Mouse (Mus musculus) cerebellum, adult 11-12 months (tissue): Measurements from ENCODE around the gene Adra2c.

Experiments used
- DNase-seq: peaks from one replicate; pipeline ENCODE4 v3.0.0; 2022

Adra2c gene

DNA sequence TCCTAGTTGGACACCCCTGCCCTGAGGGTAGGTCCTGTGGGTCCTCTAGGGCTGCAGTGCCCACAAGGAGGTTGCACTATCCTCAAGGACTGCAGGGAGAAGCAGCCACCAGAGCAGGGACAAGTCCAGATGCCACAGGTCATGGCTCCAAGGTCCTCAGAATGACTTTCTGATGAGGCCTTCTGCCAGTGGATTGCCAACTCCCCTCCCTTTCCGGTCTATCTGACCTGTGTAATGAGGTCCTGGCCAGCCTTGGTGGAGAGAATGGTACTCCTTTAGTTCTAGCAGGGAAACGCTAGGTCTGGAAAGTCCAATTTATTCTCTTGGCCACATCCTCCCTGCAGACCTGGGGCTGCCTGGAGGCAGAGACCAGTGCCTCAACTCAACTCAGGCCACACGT lies at the start of gene Adra2c:
Gene Adra2c (plus strand): TSS at position 301 of the 400 bp plus-strand sequence.
- DNase-seq = no peak

GRCm38 (mm10) chr5:35233142-35233541 lies 45.0 kb upstream of the Adra2c start:
- DNase-seq = no peak

DNA sequence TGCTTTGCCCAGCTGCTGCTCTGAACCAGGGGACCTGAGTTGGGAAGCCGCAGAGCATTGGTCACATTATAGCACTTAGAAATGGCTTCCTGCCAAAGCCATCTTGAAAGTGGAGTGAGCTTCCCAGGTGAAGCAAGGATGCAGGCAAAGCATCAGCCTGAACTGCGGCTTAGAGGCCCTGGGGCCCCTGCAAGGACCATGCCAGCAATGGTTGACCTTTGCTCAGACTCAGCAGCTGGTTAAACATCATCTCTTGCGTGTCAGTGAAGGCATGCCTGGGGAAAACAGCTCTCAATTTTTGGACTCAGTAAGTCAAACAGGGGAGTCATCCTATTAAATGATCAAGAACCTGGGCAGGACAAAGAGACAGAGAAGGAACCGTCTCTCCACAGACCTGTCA lies 40.4 kb upstream of the Adra2c start:
- no peak for DNase-seq

- peak; percentile 85 for DNase-seq
Observed at GRCm38 (mm10) chr5:35238627-35239026, 39.5 kb upstream of the Adra2c start.

DNA sequence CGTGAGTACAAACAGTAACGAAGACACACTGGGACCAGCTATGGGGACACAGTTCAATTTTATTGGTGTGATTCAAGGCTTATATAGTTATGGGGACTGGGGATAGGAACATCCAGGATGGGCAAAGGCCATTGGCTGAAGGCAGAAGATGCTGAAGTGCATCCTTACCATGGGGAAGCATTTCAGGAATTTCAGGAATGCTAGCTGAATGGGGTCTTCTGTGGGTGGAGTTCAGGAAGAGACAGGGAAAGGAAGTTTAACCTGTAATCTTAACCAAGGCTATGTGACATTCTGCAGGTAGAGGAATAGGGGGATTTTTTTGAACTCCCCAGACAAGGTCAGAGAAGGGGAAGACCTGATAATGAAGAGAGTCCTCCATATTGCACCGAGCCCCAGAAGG lies 36.6 kb upstream of the Adra2c start:
- no peak for DNase-seq

DNA sequence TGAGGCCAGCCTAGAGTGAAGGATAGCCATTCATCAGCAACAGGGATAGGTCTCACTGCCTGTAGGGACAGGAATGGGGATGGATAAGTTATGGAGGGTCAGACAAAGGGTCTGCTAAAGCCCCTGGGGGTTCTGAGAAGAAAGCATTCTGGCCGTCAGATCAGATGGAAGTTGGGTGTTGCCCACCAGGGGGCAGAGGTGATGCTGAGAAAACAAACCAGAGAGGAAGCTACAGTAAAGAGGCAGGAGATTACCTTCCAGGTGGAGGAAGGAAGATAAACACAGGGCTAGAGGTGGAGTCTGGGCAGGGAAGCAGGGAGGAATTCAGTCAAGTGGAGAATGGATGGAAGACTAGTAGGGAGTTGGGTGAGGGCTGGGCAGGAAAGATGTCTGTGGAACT lies 33.9 kb upstream of the Adra2c start:
- DNase-seq = no peak

DNA sequence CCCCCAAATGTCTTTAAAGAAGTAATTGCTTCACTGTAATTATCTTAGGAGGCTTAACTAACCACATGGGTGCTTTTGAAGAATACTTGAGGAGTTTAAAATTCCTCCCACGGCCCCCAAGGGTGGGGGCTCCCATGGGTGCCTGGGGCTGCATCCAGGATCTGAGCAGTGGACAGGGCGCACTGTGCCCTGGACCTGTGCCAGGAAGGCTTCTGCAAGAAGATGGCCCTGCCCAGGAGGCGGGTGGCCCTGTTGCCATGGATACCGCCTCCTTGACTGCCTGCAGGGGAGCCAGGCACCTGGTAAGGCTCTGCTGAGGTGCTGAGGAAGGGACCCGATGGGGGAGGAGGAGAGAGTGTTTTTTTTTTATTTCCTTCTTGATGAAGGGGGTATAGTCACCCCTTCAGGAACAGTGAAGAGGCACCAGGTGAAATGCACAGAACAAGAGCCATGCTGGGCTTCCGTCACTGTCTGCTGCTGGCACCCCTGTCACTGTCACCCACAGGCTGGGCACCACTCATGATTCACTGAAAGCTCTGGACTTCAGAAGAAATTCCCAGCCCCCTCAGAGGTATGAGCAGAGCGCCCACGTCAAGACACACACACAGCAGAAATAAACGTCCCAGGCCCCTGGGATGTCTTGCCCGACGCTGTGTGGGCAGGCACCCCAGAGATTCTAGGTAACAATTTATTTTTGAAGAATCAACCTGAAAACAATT lies 32.4 kb upstream of the Adra2c start:
- no peak for DNase-seq

DNA sequence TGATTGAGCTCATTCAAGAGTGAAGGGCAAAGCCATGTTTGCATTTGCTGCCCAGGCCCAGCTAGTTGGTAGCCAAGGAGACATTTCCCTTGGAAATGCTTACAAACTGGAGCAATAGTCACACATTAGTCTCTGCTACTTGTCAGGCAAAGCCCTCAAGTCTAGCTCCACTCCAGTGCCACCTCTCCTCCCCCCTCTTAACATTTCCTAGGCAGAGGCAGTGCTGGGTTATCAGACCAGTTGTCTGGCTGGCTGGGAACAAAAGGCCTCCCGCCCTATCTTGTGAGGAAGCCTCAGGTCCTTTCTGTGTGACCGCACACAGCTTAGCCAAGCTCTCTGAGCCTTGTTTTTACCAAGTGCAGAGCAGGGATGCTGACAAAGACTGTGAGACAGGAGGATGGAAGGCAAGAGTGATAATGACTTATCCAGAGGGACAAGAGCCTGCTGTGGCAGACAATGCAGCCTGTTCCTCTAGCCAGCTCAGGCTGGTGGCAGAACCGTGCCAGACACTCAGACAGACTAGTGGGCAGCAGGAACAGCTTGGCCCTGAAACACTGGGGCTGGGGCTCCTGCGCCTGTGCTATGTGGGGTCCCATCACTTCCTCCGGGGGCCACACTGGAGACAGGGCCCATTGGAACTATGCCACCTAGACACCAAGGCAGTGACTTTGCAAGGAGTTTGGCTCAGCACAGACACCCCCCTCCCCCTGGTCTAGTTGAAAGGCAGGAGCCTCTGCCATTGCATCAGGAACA lies 23.0 kb upstream of the Adra2c start:
- DNase-seq = no peak

GRCm38 (mm10) chr5:35263716-35264115 lies 14.4 kb upstream of the Adra2c start:
- no peak for DNase-seq

- no peak for DNase-seq
Observed at GRCm38 (mm10) chr5:35267486-35267885, 10.6 kb upstream of the Adra2c start.

GRCm38 (mm10) chr5:35275356-35275755 lies 2.8 kb upstream of the Adra2c start:
- no peak for DNase-seq

DNA sequence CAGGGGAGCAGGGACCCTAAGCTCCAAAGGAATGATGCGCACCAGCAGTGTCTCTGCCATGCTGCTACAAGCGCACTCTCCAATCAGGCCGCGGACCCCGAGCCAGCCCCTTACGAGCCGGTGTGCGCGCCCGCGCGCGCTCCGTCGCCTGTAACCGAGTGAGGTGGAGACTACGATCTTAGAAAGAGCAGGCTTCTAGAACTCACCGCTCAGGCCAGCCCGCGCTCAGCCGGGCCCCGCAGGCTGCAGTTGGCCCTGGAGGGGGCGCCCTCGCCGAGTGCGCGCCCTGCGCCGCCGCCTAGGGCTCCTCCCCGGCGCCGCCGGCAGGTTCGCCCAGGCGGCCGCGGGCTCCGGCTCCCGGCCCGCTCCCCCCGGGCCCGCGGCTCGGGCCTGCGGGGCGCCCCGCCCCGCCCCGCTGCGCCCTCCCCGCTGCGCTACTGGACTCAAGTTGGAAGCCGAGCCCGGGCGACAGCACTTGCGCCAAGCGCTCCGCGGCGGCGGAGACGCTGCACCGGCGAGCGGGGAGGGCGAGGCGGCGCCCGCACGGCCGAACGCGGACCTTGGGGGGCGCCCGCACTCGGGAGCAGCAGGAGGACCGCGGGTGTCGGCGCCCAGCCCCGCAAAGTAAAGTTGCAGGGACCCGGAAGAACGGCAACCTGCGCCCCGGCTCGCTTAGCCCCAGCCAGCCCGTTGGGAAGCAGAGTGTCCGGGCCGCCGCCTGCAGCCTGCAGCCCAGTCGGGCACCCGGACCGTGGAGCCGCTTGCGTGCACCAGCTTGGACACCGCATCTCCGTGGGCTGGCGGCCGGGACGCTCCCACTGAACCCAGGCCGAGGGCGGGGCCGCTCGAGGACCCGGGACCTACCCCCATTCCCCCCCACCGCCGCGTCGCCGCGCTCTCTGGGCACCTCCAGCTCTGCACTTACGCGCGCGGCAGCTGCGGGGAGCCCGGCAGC lies 899 bp downstream of the Adra2c start:
- DNase-seq = peak; percentile 82

- no peak for DNase-seq
Observed at GRCm38 (mm10) chr5:35279696-35280001, 1.5 kb downstream of the Adra2c start.

DNA sequence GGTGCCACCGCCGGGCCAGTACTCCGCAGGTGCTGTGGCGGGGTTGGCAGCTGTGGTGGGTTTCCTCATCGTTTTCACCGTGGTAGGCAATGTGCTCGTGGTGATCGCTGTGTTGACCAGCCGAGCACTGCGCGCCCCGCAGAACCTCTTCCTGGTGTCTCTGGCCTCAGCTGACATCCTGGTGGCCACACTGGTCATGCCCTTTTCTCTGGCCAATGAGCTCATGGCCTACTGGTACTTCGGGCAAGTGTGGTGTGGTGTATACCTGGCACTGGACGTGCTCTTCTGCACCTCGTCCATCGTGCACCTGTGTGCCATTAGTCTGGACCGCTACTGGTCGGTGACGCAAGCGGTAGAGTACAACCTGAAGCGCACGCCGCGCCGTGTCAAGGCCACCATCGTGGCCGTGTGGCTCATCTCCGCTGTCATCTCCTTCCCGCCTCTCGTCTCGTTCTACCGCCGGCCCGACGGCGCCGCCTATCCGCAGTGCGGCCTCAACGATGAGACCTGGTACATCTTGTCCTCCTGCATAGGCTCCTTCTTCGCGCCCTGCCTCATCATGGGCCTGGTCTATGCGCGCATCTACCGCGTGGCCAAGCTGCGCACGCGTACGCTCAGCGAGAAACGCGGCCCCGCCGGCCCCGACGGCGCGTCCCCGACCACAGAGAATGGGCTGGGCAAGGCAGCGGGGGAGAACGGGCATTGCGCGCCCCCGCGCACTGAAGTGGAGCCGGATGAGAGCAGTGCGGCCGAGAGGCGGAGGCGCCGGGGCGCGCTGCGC lies 2.1 kb downstream of the Adra2c start:
- peak; percentile 63 for DNase-seq

- no peak for DNase-seq
Observed at GRCm38 (mm10) chr5:35280783-35281165, 2.7 kb downstream of the Adra2c start.

DNA sequence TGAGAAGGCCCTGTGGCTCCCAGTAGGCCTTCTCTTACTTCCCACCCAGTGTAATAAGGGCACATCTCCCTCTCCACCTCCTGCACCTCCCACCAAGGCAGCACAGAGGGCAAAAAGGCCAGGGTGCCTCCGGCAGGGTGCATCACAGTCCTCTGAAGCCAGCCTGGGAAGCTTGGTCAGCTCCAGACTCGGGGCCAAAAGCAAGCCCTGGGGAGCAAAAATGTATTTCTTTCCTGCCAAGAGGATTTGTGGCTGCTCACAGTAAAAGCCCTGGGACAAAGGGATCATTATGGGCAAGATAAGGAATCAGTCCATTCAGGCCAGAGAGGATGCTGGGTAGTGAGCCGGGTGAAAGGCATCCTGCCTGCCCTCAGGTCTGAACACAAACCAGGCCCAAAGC lies 7.2 kb downstream of the Adra2c start:
- no peak for DNase-seq

GRCm38 (mm10) chr5:35286190-35286589 lies 8.1 kb downstream of the Adra2c start:
- DNase-seq = no peak

- no peak for DNase-seq
Observed at GRCm38 (mm10) chr5:35299621-35300020, 21.5 kb downstream of the Adra2c start.

DNA sequence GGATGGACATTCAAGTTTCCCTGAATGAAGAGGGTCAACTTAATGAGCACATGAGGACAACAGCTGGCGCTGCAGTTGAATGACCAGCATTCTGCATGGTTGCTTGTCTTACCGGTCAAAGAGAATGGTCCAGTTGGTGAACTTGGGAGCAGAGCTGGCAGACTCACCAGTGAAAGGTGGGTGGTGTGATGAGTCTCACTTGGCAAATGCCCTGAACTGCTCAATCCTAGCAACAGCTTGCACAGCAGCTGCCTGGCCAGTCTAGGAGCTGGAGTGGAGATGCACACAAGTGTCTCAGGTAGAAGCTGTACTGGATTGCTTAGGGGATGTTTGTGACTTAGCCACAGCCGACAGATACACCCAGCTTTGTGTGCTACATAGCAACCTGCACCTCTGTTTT lies 26.1 kb downstream of the Adra2c start:
- peak; percentile 41 for DNase-seq

DNA sequence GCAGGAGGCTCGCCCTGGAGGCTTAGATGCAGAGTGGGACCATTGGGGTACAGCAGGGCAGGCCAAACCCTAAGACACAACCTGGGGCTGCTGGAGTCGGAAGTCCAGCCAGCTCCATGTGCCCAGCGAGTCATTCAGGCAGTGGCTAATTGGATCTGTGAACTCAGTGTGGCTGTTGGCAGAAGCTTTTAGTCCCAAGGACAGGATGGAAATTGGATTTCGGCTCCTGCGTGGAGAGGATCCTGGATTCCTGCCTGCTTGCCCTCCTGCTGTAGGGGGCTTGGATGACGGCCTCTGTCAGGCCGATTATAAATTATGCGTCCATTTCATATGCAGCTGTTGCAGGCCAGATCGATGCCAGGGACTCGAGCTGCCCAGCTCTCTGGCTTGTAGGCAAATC lies 27.2 kb downstream of the Adra2c start:
- DNase-seq = peak; percentile 92

DNA sequence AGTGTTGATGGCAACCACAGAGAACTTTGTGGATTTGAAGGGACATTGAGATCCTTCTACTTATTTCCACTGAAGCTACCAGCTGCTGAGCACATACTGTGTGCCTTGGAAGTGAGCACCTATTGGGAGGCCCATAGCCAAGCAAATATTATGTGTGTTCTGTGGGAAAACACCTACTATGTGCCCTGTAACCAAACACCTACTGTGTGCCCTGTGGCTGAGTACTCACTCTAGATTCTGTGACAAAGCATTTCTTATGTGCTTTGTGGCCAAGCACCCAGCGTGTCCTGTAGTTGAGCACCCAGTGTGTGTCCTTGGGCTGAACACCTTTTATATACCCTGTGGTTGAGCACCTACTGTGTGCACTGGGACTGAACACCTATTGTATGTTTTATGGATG lies 28.6 kb downstream of the Adra2c start:
- DNase-seq = no peak

DNA sequence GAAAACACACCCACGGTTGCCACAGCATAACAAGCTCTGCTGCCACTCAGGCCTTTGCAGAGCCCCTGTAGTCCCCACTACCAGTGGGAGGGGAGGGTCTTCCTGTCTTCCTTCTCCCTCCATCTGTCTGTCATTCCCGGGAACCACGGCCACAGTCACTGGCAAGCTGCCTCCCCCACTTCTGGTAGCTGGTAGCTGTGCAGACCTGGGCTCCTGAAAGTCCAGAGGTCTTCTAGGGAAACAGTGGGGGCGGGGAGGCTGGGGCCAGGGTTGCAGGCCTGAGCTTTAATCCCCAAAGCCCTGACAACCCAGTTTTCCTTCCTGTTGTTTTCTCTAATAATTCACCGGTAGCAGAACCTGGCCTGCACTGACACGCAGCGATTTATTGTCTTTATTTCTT lies 31.7 kb downstream of the Adra2c start:
- DNase-seq = no peak

GRCm38 (mm10) chr5:35311738-35312250 lies 33.7 kb downstream of the Adra2c start:
- DNase-seq = peak; percentile 63
